Mouse (Mus musculus): ENCODE results near the gene Fbxo48.

DNA sequence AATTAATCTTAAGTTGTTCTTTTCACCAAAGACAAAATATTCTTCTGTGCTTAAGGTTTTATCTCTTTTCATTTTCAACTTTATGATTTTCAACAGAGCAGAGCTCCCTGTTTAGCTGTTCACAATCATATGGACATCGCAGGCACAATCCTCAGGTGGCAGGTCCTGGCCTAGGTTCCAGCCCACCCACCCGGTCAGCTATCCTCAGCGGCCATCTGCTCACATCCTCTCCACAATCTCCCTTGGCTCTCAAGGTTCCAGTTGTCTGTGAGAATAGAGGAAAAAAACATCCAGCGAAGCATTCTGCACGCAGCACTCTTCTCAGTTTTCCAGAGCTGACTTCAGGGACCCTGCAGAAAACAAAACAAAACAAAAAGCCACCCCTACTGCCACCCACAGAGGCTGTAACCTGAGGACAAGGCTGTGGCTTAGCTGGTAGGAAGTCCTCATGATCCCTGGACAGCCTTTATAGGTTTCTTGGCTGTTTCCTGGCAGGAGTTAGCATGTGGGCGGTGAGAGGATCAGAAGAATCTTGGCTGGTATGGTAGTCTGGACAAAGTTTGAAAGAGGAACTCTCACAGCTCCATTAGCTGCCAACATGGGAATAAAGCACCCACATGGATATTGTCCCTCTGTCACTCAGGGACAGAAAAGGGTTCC lies 15.5 kb upstream of the Fbxo48 start:
- no peak for TF ChIP-seq TCF12 (IDR thresholded peaks at IDR 0.05; ENCODE audit: low read depth, low read length)
- no peak for TF ChIP-seq CTCF (conservative IDR thresholded peaks at IDR 0.05 in 1 of 2, IDR thresholded peaks at IDR 0.05 in 1 of 2; ENCODE audit: low read depth in 2 of 2, low read length in 2 of 2)
- no peak for TF ChIP-seq HCFC1 (IDR thresholded peaks at IDR 0.05; ENCODE audit: low read depth, low read length)
- no peak for TF ChIP-seq MAZ (IDR thresholded peaks at IDR 0.05; ENCODE audit: low read depth, low read length)
- no peak for TF ChIP-seq E2F4 (IDR thresholded peaks at IDR 0.05; ENCODE audit: insufficient replicate concordance, low read depth, low read length)
- TF ChIP-seq CHD2 (IDR thresholded peaks at IDR 0.05; ENCODE audit: low read length) = no peak
- TF ChIP-seq POLR2AphosphoS2 (IDR thresholded peaks at IDR 0.05; ENCODE audit: low read depth, low read length) = no peak
